Mouse (Mus musculus) midbrain, embryonic 10.5 days (tissue): Measurements from ENCODE around the gene Wdr35. TPM values are rescaled to one million over a fixed set of nuclear protein-coding genes. Genes with fewer than 3 reads are reported as not detected.

Experiments used
- DNase-seq: peaks from one replicate; pipeline ENCODE4 v3.0.0-alpha.2; 2017; ENCODE audit warnings: low spot score
- H3K27ac ChIP-seq: fragments of 300-500 bp; sonication (generic); replicated peaks from 2 replicates; pipeline ENCODE4 v1.5.1; 2016; ENCODE audit warnings: mild to moderate bottlenecking
- H3K27me3 ChIP-seq: fragments of 300-500 bp; sonication (generic); 2 replicates; pipeline ENCODE4 v1.6.1; 2016; ENCODE audit warnings: low read depth, mild to moderate bottlenecking; ENCODE audit not compliant: poor library complexity, severe bottlenecking
- H3K36me3 ChIP-seq: fragments of 300-500 bp; sonication (generic); 2 replicates; pipeline ENCODE4 v1.6.1; 2016; ENCODE audit warnings: mild to moderate bottlenecking, moderate library complexity
- H3K4me1 ChIP-seq: fragments of 300-500 bp; sonication (generic); 2 replicates; pipeline ENCODE4 v1.6.1; 2016
- H3K4me3 ChIP-seq: fragments of 300-500 bp; sonication (generic); 2 replicates; pipeline ENCODE4 v1.5.1; 2016; ENCODE audit warnings: mild to moderate bottlenecking, moderate library complexity
- H3K9me3 ChIP-seq: fragments of 300-500 bp; sonication (generic); replicated peaks from 2 replicates; pipeline ENCODE4 v1.6.1; 2016; ENCODE audit warnings: mild to moderate bottlenecking
- WGBS: fragments of 180-500 bp; shearing (Covaris S2); methylation state at CpG from one replicate; pipeline ENCODE4 v1.1.7; 2016; 5-methylcytosine and 5-hydroxymethylcytosine counted together
- polyA plus RNA-seq: library from polyadenylated mRNA; unstranded; fragments of >200 nt; fragmentation: Nextera tagmentation; extraction: Ambion mirVana; gene quantifications from 2 replicates; pipeline ENCODE4 v1.2.1, GENCODE M21; 2016

Wdr35 gene
- polyA plus RNA-seq, 1 experiment from 2014 or later = 24.7 TPM

DNA sequence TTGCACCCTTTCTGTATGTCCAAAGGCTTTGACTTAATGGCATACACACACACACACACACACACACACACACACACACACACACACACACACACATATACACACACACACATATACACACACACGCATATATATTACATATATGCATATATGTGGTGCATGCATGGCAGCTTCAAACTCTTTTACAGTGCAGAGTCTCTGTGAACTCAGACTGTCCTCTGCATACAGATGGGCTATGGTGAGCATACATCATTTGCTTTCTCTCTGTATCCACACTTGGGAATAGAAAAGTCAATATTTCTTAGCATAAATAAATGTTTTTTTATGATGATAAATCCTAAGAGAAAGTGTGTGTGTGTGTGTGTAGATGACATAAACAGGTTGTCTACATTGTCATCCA lies 97.4 kb downstream of the Wdr35 start:
- Histone ChIP-seq H3K4me1 (no peaks in the 10 kb centered on the region), H3K36me3 (no peaks in the 10 kb centered on the region), H3K27ac (no peak overlapping the region), H3K27me3 (no peaks in the 10 kb centered on the region), H3K9me3 (no peaks in the 10 kb centered on the region), H3K4me3 (no peak overlapping the region)
- no peak for DNase-seq
- WGBS = 96% methylated on average over 1 of the region's 1 CpGs

DNA sequence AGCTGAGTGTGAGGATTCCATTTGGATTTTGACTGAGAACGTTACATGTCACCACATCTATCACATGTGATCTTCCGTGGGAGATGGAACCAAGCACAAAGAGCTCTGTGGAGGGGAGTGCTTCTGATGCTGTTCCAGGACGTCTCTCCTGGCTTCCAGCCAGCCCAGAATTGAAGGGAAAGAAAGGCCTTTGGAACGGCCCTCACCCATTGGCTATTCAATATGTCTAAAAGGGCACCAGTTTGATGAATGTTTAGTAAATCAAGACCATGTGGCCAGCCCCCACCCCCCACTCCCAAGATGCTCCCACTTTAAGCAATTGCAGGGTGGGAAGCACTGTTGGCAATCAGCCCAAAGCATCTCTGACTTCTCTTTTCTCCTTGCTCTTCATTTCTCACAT lies 97.8 kb downstream of the Wdr35 start:
- Histone ChIP-seq H3K36me3 (no peaks in the 10 kb centered on the region), H3K4me3 (no peak overlapping the region), H3K27me3 (no peaks in the 10 kb centered on the region), H3K27ac (no peak overlapping the region), H3K4me1 (no peaks in the 10 kb centered on the region), H3K9me3 (no peaks in the 10 kb centered on the region)
- DNase-seq = no peak
- 73% methylated on average over 4 of the region's 4 CpGs for WGBS

DNA sequence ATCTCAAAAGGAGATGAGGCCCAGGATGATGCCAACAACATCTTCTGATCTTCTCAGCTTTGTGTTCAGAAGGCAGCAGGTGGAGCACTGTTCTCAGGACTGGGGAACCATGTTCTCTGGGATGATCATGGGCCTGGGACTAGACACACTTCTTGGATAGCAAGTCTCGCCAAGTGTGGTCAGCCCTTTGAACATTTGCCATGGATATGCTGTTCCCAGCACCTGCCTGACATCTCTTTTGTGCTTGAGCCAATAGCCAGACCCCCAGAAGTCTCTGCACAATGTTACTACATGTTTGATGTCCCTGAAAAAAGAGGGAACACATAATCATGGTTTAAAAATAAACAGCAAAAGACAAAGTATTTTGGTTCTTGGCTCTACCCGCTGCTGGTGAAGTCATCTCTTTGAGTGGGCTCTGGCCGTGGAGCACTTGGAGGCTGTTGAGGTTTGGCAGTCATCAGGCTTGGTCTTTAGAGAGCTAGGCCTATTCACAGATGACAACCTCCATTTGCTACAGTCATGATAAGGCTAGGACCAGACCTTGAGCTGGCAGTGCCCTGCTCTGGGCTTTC lies 103.9 kb downstream of the Wdr35 start:
- Histone ChIP-seq H3K27ac (no peak overlapping the region), H3K27me3 (no peaks in the 10 kb centered on the region), H3K4me1 (no peaks in the 10 kb centered on the region), H3K36me3 (no peaks in the 10 kb centered on the region), H3K9me3 (no peaks in the 10 kb centered on the region), H3K4me3 (no peak overlapping the region)
- DNase-seq = no peak
- 91% methylated on average over 3 of the region's 3 CpGs for whole genome bisulfite sequencing

Other genes starting within 250 kb of the Wdr35 start
- gene Sdc1, start 202.6 kb upstream of the Wdr35 start, polyA plus RNA-seq = 110 and 128 TPM in 2 replicates
- 144 and 174 TPM in 2 replicates for gene Laptm4a, start 52.2 kb upstream of the Wdr35 start, polyA plus RNA-seq
- 2.7 and 4.7 TPM in 2 replicates for gene Matn3, start 26.0 kb upstream of the Wdr35 start, polyA plus RNA-seq
- 23.2 and 24.3 TPM in 2 replicates for gene Ttc32, start 56.1 kb downstream of the Wdr35 start, polyA plus RNA-seq